Mouse (Mus musculus): ENCODE results near the gene Arcn1. TPM values are rescaled to one million over a fixed set of nuclear protein-coding genes. Genes with fewer than 3 reads are reported as not detected.
"Not testable (repeated sequence)": the region's sequence is repeated elsewhere in the genome, so short reads cannot be mapped to it uniquely, and the experiment has no call there.

The Arcn1 gene
- 100 to 1,000 TPM; 124 to 142 TPM for total RNA-seq (2021)
- long read RNA-seq, experiment 1, full-length matches to known transcripts = 147 of 171 reads
- long read RNA-seq, experiment 1, partial matches to known transcripts = 22 of 171 reads
- long read RNA-seq, experiment 1, other reads (novel, unspliced or antisense) = 2 of 171 reads
- long read RNA-seq, experiment 2, full-length matches to known transcripts = 162 of 179 reads
- long read RNA-seq, experiment 2, partial matches to known transcripts = 4 of 179 reads
- long read RNA-seq, experiment 2, other reads (novel, unspliced or antisense) = 13 of 179 reads

GRCm38 (mm10) chr9:44767101-44768028, at the start of gene Arcn1, which contains the start of gene Ift46:
Gene Arcn1 (minus strand): TSS chr9:44767845.
Gene Ift46 (plus strand): TSS chr9:44767908.
- DNase-seq (ENCODE audit: low spot score in 2 of 2) = peak; percentile 74 to 84

- DNase-seq (ENCODE audit: low spot score in 2 of 2) = no peak
These were observed 46.5 kb upstream of the Arcn1 start for GRCm38 (mm10) chr9:44814179-44814578.

- no peak for DNase-seq (ENCODE audit: low spot score in 2 of 2)
These were observed 42.7 kb upstream of the Arcn1 start for GRCm38 (mm10) chr9:44810316-44810715.

GRCm38 (mm10) chr9:44807778-44808177, 40.1 kb upstream of the Arcn1 start:
- DNase-seq (ENCODE audit: low spot score in 2 of 2) = no peak

GRCm38 (mm10) chr9:44807141-44807540, 39.5 kb upstream of the Arcn1 start:
- DNase-seq (ENCODE audit: low spot score in 2 of 2) = no peak

- DNase-seq (ENCODE audit: low spot score in 2 of 2) = no peak
These were observed 37.9 kb upstream of the Arcn1 start for GRCm38 (mm10) chr9:44805536-44805935.

GRCm38 (mm10) chr9:44804678-44805077, 37.0 kb upstream of the Arcn1 start:
- no peak for DNase-seq (ENCODE audit: low spot score in 2 of 2)

- no peak for DNase-seq (ENCODE audit: low spot score in 2 of 2)
These were observed 35.3 kb upstream of the Arcn1 start, which contains the start of gene Ttc36 for GRCm38 (mm10) chr9:44802808-44803450. Gene Ttc36 (minus strand): TSS chr9:44803072.

GRCm38 (mm10) chr9:44801669-44802068, 34.0 kb upstream of the Arcn1 start:
- DNase-seq (ENCODE audit: low spot score in 2 of 2) = no peak

- no peak for DNase-seq (ENCODE audit: low spot score in 2 of 2)
These were observed 32.3 kb upstream of the Arcn1 start for GRCm38 (mm10) chr9:44799958-44800324.

GRCm38 (mm10) chr9:44799102-44799957, 31.7 kb upstream of the Arcn1 start, which contains the start of gene Tmem25:
Gene Tmem25 (minus strand): TSS chr9:44799307.
- DNase-seq (ENCODE audit: low spot score in 2 of 2) = peak; percentile 63 to 77

- no peak for DNase-seq (ENCODE audit: low spot score in 2 of 2)
These were observed 30.7 kb upstream of the Arcn1 start for GRCm38 (mm10) chr9:44798298-44798697.

- no peak for DNase-seq (ENCODE audit: low spot score in 2 of 2)
These were observed 25.2 kb upstream of the Arcn1 start for GRCm38 (mm10) chr9:44792842-44793241.

GRCm38 (mm10) chr9:44772750-44773651, 5.4 kb upstream of the Arcn1 start:
- peak; percentile 85 to 92 for DNase-seq (ENCODE audit: low spot score in 2 of 2)

- no peak for DNase-seq (ENCODE audit: low spot score in 2 of 2)
These were observed 4.7 kb upstream of the Arcn1 start for GRCm38 (mm10) chr9:44772392-44772749.

- no peak for DNase-seq (ENCODE audit: low spot score in 2 of 2)
These were observed 3.7 kb upstream of the Arcn1 start for GRCm38 (mm10) chr9:44771376-44771775.

- not testable (repeated sequence) for DNase-seq (ENCODE audit: low spot score in 2 of 2)
These were observed 367 bp upstream of the Arcn1 start for GRCm38 (mm10) chr9:44768029-44768394.

GRCm38 (mm10) chr9:44760873-44761272, 6.8 kb downstream of the Arcn1 start:
- DNase-seq (ENCODE audit: low spot score in 2 of 2) = no peak

GRCm38 (mm10) chr9:44748473-44748872, 19.2 kb downstream of the Arcn1 start:
- no peak for DNase-seq (ENCODE audit: low spot score in 2 of 2)

GRCm38 (mm10) chr9:44747341-44747740, 20.3 kb downstream of the Arcn1 start:
- DNase-seq (ENCODE audit: low spot score in 2 of 2) = no peak
